11 mouse cellular contexts compared by ENCODE assay signal in the genomic region with DNA sequence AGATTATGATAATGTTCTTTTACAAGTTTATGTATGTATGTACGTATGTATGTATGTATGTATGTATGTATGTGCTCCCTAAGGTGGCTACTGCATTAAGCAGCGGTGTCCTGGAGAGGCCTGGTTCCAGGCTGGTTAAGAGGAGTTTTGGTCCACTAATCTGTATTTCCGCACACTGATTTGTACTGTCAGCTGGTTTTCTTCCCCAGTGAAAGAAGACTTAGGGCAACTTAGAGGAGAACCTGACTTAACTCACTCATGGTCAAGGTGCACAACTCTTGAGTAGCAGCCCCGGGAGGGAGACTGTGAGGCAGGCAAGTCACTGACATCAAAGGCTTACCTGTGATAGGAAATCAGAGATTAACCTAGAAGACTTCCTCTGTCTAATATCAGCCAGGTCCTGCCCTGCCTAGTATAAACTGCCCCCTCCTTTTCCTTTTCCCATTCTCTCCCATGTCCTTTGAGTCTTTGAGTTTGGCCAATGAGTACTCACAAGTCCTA. TPM values are rescaled to one million over a fixed set of nuclear protein-coding genes. Genes with fewer than 3 reads are reported as not detected.
A peak's percentile ranks its signal among the peaks of the same experiment; 100 is the strongest.
DNase-seq lines count a peak whose midpoint lies in the region; ATAC-seq and TF ChIP-seq lines count a peak whose summit lies in the region.
"Had no signal": no experiment of that assay in that cellular context is flagged by ENCODE, and none has a peak within 500 bp of the region (broad histone marks: within the 10 kb centered on the region; RNA-seq: fewer than 3 reads in every experiment).

No protein-coding gene starts in this region.

- no peak for TF ChIP-seq RAD21 in CH12.LX (IDR thresholded peaks at IDR 0.05; ENCODE audit: low read depth, low read length)

- peak overlapping the region; percentile 31 for H3K4me2 ChIP-seq in CH12.LX (ENCODE audit: insufficient read depth, low read depth, poor library complexity, severe bottlenecking)
- peak overlapping the region; percentile 48 for H3K4me2 ChIP-seq in forebrain, embryonic 16.5 days (ENCODE audit: low read length)
- H3K4me2 ChIP-seq in liver, embryonic 15.5 days: peak overlapping the region; percentile 75

- in situ Hi-C loops in CH12.LX (cut with MboI; ENCODE audit: low pct_ligation_motif_present, low pct_unique_long_range_greater_than_20kb, low sequenced_read_pairs): no loop called here

- peaks cover 15% of the 10 kb centered on the region; the same call in 1 of the 2 replicates for H3K4me1 ChIP-seq in heart, embryonic 10.5 days
- H3K4me1 ChIP-seq in CH12.LX (ENCODE audit: control insufficient read depth in 1 of 2, insufficient read depth in 2 of 2): peaks cover 2 to 49% of the 10 kb centered on the region in 2 experiments; a peak in 2 of 4 replicates
- H3K4me1 ChIP-seq in forebrain, embryonic 16.5 days (replicated peaks; ENCODE audit: control insufficient read depth, insufficient read depth, low read length): peaks cover 16% of the 10 kb centered on the region
- H3K4me1 ChIP-seq in liver, embryonic 15.5 days (replicated peaks): peaks cover 38% of the 10 kb centered on the region

- H3K27me3 ChIP-seq in heart, embryonic 10.5 days (ENCODE audit: insufficient read depth, poor library complexity, severe bottlenecking): no peaks in the 10 kb centered on the region
- no peaks in the 10 kb centered on the region for H3K27me3 ChIP-seq in CH12.LX (replicated peaks)
- H3K27me3 ChIP-seq in forebrain, embryonic 16.5 days (replicated peaks; ENCODE audit: control insufficient read depth, insufficient read depth, low read length): no peaks in the 10 kb centered on the region
- H3K27me3 ChIP-seq in liver, embryonic 15.5 days: no peaks in the 10 kb centered on the region

- peak; percentile 77 for DNase-seq in heart, embryonic 10.5 days (ENCODE audit: low spot score)
- DNase-seq in heart, postnatal 10 days: no peak
- peak; percentile 38 for DNase-seq in CH12.LX (ENCODE audit: extremely low read depth)
- no peak for DNase-seq in urinary bladder, adult 2 months (ENCODE audit: low spot score)
- DNase-seq in urinary bladder, postnatal 25 days (ENCODE audit: low spot score): no peak
- DNase-seq in urinary bladder, adult 18-20 months (ENCODE audit: low spot score in 2 of 2): no peak
- DNase-seq: gastrocnemius, postnatal 14 days; lung, postnatal 4 days had no signal

- peak overlapping the region; percentile 64 for H3K4me3 ChIP-seq in heart, embryonic 10.5 days
- peak overlapping the region; percentile 55 to 84 (median 76) for H3K4me3 ChIP-seq in CH12.LX (replicated peaks in 1 of 3; ENCODE audit: low read depth in 2 of 3, low read length in 2 of 3, poor library complexity in 1 of 3)
- peak overlapping the region; percentile 40; the same call in 1 of the 2 replicates for H3K4me3 ChIP-seq in forebrain, embryonic 16.5 days (replicated peaks; ENCODE audit: low read length)
- peak overlapping the region; percentile 65 for H3K4me3 ChIP-seq in liver, embryonic 15.5 days (replicated peaks)

- no peaks in the 10 kb centered on the region for H3K9me3 ChIP-seq in heart, embryonic 10.5 days
- no peaks in the 10 kb centered on the region for H3K9me3 ChIP-seq in CH12.LX (replicated peaks; ENCODE audit: low read length)
- H3K9me3 ChIP-seq in forebrain, embryonic 16.5 days (ENCODE audit: control insufficient read depth, low read length): no peaks in the 10 kb centered on the region
- no peaks in the 10 kb centered on the region for H3K9me3 ChIP-seq in liver, embryonic 15.5 days (replicated peaks)

- intact Hi-C loops in heart, postnatal 10 days (cut with DNase I): loop anchor here (2.0 kb wide), 1 partner anchor 14 kb away; no protein-coding TSS in a partner anchor

- no peak for TF ChIP-seq POLR2A in CH12.LX (IDR thresholded peaks at IDR 0.05; ENCODE audit: low read depth, low read length)

- H3K36me3 ChIP-seq in heart, embryonic 10.5 days: no peaks in the 10 kb centered on the region
- H3K36me3 ChIP-seq in CH12.LX (replicated peaks in 1 of 2; ENCODE audit: control insufficient read depth in 1 of 2, insufficient read depth in 1 of 2, low read length in 1 of 2): no peaks in the 10 kb centered on the region
- H3K36me3 ChIP-seq in forebrain, embryonic 16.5 days (ENCODE audit: control insufficient read depth, insufficient read depth): no peaks in the 10 kb centered on the region
- H3K36me3 ChIP-seq in liver, embryonic 15.5 days (replicated peaks): no peaks in the 10 kb centered on the region

- no peaks in the 10 kb centered on the region for H3K79me2 ChIP-seq in CH12.LX (replicated peaks; ENCODE audit: control insufficient read depth, extremely low read depth, insufficient read depth, poor library complexity, severe bottlenecking)

- peak overlapping the region; percentile 84; the same call in 1 of the 2 replicates for H3K27ac ChIP-seq in heart, embryonic 10.5 days
- H3K27ac ChIP-seq in CH12.LX (ENCODE audit: insufficient read depth, low read depth): peak overlapping the region; percentile 92; the same call in 1 of the 2 replicates
- no peak overlapping the region for H3K27ac ChIP-seq in forebrain, embryonic 16.5 days (ENCODE audit: low read length)
- H3K27ac ChIP-seq in liver, embryonic 15.5 days (replicated peaks): peak overlapping the region; percentile 95

- dilution Hi-C loops in CH12.LX (cut with MboI; ENCODE audit: extremely low pct_ligation_motif_present, extremely low pct_unique_long_range_greater_than_20kb, low sequenced_read_pairs): no loop called here

- H3K9ac ChIP-seq in CH12.LX (ENCODE audit: insufficient read depth, low read depth): peak overlapping the region; percentile 80
- H3K9ac ChIP-seq in forebrain, embryonic 16.5 days (replicated peaks; ENCODE audit: low read depth, low read length): no peak overlapping the region
- peak overlapping the region; percentile 77 for H3K9ac ChIP-seq in liver, embryonic 15.5 days

- TF ChIP-seq CTCF in CH12.LX (conservative IDR thresholded peaks at IDR 0.05 in 1 of 2, IDR thresholded peaks at IDR 0.05 in 1 of 2; ENCODE audit: low read depth in 2 of 2, low read length in 2 of 2): no peak

- 77% methylated on average over 4 of the region's 4 CpGs for WGBS in heart, embryonic 10.5 days
- 84% methylated on average over 4 of the region's 4 CpGs for WGBS in forebrain, embryonic 16.5 days
- WGBS in liver, embryonic 15.5 days (ENCODE audit: insufficient replicate concordance): 66% methylated on average over 4 of the region's 4 CpGs

- no peak for ATAC-seq in forebrain, embryonic 16.5 days
- ATAC-seq in liver, embryonic 15.5 days (ENCODE audit: insufficient read depth): no peak

- TF ChIP-seq EP300 in CH12.LX (IDR thresholded peaks at IDR 0.05; ENCODE audit: low read length): no peak

TF ChIP-seq in CH12.LX, 34 proteins besides CTCF, POLR2A, EP300 and RAD21 (continues in another document):
- no peak for TF ChIP-seq NELFE (IDR thresholded peaks at IDR 0.05; ENCODE audit: low read depth, low read length)

RNA-seq across cellular contexts. Expression of gene Hist2h3c2, which starts 2.0 kb away (rescaled TPM):
- polyA plus RNA-seq in heart, embryonic 10.5 days (2016; fragmentation: Nextera tagmentation; extraction: Ambion mirVana): 3.4 and 5.1 TPM in 2 replicates
- 10 to 100 TPM; 78.6 to 96.2 TPM for total RNA-seq in heart, postnatal 10 days (2021)
- total RNA-seq in CH12.LX (2012; rRNA removed): 1,105 and 1,173 TPM in 2 replicates
- 11.0 and 15.3 TPM in 2 replicates for total RNA-seq in CH12.LX (2014; rRNA removed)
- 1.3 TPM in 2 replicates for polyA plus RNA-seq in CH12.LX (2012; ENCODE audit: insufficient read length, low read depth)
- polyA plus RNA-seq in forebrain, embryonic 16.5 days (2015; fragmentation: Nextera tagmentation; extraction: Ambion mirVana): 2.4 and 3.4 TPM in 2 replicates
- polyA plus RNA-seq in liver, embryonic 15.5 days (2015; fragmentation: Nextera tagmentation; extraction: Ambion mirVana): 10.8 and 13.6 TPM in 2 replicates
- polyA plus RNA-seq in urinary bladder, adult 2 months (2012; rRNA removed): 8.6 and 14.3 TPM in 2 replicates

RNA-seq across cellular contexts. Expression of gene Hist2h2aa2, which starts 3.2 kb away (rescaled TPM):
- 13.0 and 21.3 TPM in 2 replicates for polyA plus RNA-seq in heart, embryonic 10.5 days (2016; fragmentation: Nextera tagmentation; extraction: Ambion mirVana)
- 100 to 1,000 TPM; 615 to 716 TPM for total RNA-seq in heart, postnatal 10 days (2021)
- total RNA-seq in CH12.LX (2012; rRNA removed) (4,203 and 5,136 TPM in 2 replicates), CH12.LX (2014; rRNA removed) (not detected in 2 replicates)
- 2.5 and 2.7 TPM in 2 replicates for polyA plus RNA-seq in CH12.LX (2012; ENCODE audit: insufficient read length, low read depth)
- polyA plus RNA-seq in forebrain, embryonic 16.5 days (2015; fragmentation: Nextera tagmentation; extraction: Ambion mirVana): 33.3 and 43.5 TPM in 2 replicates
- 54.8 and 64.9 TPM in 2 replicates for polyA plus RNA-seq in liver, embryonic 15.5 days (2015; fragmentation: Nextera tagmentation; extraction: Ambion mirVana)
- 6.9 and 41.2 TPM in 2 replicates for polyA plus RNA-seq in urinary bladder, adult 2 months (2012; rRNA removed)

RNA-seq across cellular contexts. Expression of gene Hist2h2aa1, which starts 8.4 kb away (rescaled TPM):
- 8.3 and 9.5 TPM in 2 replicates for polyA plus RNA-seq in heart, embryonic 10.5 days (2016; fragmentation: Nextera tagmentation; extraction: Ambion mirVana)
- 10 to 100 TPM; 21.8 to 28.9 TPM for total RNA-seq in heart, postnatal 10 days (2021)
- total RNA-seq in CH12.LX (2012; rRNA removed) (1,248 and 1,515 TPM in 2 replicates), CH12.LX (2014; rRNA removed) (48.1 and 113 TPM in 2 replicates)
- polyA plus RNA-seq in CH12.LX (2012; ENCODE audit: insufficient read length, low read depth): 0.64 and 0.98 TPM in 2 replicates
- 20.6 and 26.5 TPM in 2 replicates for polyA plus RNA-seq in forebrain, embryonic 16.5 days (2015; fragmentation: Nextera tagmentation; extraction: Ambion mirVana)
- polyA plus RNA-seq in liver, embryonic 15.5 days (2015; fragmentation: Nextera tagmentation; extraction: Ambion mirVana): 31.3 and 45.2 TPM in 2 replicates
- 140 and 149 TPM in 2 replicates for polyA plus RNA-seq in urinary bladder, adult 2 months (2012; rRNA removed)

RNA-seq across cellular contexts. Expression of gene Hist2h3c1, which starts 9.6 kb away (rescaled TPM):
- polyA plus RNA-seq in heart, embryonic 10.5 days (2016; fragmentation: Nextera tagmentation; extraction: Ambion mirVana): 0.41 and 0.60 TPM in 2 replicates
- under 1 TPM in 1 of 2 experiments, not detected in 1; 0.22 TPM for total RNA-seq in heart, postnatal 10 days (2021)
- total RNA-seq in CH12.LX (2012; rRNA removed) (0.67 and 1.4 TPM in 2 replicates), CH12.LX (2014; rRNA removed) (1.2 and 1.4 TPM in 2 replicates)
- 0.33 and 0.34 TPM in 2 replicates for polyA plus RNA-seq in CH12.LX (2012; ENCODE audit: insufficient read length, low read depth)
- polyA plus RNA-seq in forebrain, embryonic 16.5 days (2015; fragmentation: Nextera tagmentation; extraction: Ambion mirVana): 2.0 TPM in 1 of 2 replicates, not detected in the other
- 2.5 and 3.2 TPM in 2 replicates for polyA plus RNA-seq in liver, embryonic 15.5 days (2015; fragmentation: Nextera tagmentation; extraction: Ambion mirVana)
- polyA plus RNA-seq in urinary bladder, adult 2 months (2012; rRNA removed): not detected in 2 replicates
- total RNA-seq: gastrocnemius, postnatal 14 days had no signal
- polyA plus RNA-seq: brain, embryonic 14.5 days had no signal

RNA-seq across cellular contexts. Expression of gene Hist2h2be, which starts 16.0 kb away (rescaled TPM):
- 2.8 and 3.5 TPM in 2 replicates for polyA plus RNA-seq in heart, embryonic 10.5 days (2016; fragmentation: Nextera tagmentation; extraction: Ambion mirVana)
- 1 to 10 TPM; 4.6 to 5.9 TPM for total RNA-seq in heart, postnatal 10 days (2021)
- total RNA-seq in CH12.LX (2012; rRNA removed): 3.8 and 3.9 TPM in 2 replicates
- 2.9 and 4.0 TPM in 2 replicates for total RNA-seq in CH12.LX (2014; rRNA removed)
- 2.3 and 2.5 TPM in 2 replicates for polyA plus RNA-seq in CH12.LX (2012; ENCODE audit: insufficient read length, low read depth)
- polyA plus RNA-seq in forebrain, embryonic 16.5 days (2015; fragmentation: Nextera tagmentation; extraction: Ambion mirVana): 8.6 and 10.8 TPM in 2 replicates
- polyA plus RNA-seq in liver, embryonic 15.5 days (2015; fragmentation: Nextera tagmentation; extraction: Ambion mirVana): 6.5 and 7.7 TPM in 2 replicates
- polyA plus RNA-seq in urinary bladder, adult 2 months (2012; rRNA removed): 7.7 TPM in 2 replicates

Comparison
In these comparisons a context has a peak if more than half of its experiments do, and no peak if none do; other contexts are left out.
1. DNase-seq: peak in heart, embryonic 10.5 days (single experiment) and CH12.LX (single experiment); none in heart, postnatal 10 days (0 of 2), urinary bladder, adult 2 months (single experiment), urinary bladder, postnatal 25 days (single experiment) and urinary bladder, adult 18-20 months (0 of 2).
2. Peak in every context shown above with its lines, with median percentiles within 50 percentile points of each other: H3K4me3 ChIP-seq and H3K4me2 ChIP-seq.